Comparison of ENCODE assay signal across 18 mouse cellular contexts in the genomic region with DNA sequence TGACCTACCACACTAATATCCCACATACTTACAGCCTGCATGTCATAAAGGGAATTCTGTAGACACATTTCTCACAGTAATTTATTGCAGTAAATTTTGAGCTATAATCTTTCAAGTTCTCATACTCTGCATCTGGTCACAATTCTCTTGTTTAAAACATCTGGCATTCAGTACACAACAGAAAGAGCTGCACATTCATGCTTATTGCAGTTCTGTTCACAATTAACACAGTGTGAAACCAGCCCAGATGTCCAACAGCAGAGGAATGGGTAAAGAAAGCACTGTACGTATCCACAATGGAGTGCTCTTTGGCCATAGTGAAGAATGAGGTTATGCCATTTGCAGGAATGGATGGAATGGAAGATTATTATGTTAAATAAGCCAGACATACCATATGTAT.
"Had no signal": no experiment of that assay in that cellular context is flagged by ENCODE, and none has a peak within 500 bp of the region (broad histone marks: within the 10 kb centered on the region; RNA-seq: fewer than 3 reads in every experiment).

No protein-coding gene starts in this region.

- H3K4me1 ChIP-seq: neural tube, embryonic 13.5 days; stomach, embryonic 15.5 days had no signal

- H3K27ac ChIP-seq: liver, embryonic 13.5 days; macrophage; midbrain, embryonic 12.5 days; neural tube, embryonic 13.5 days; stomach, embryonic 15.5 days had no signal

- H3K9me3 ChIP-seq: liver, embryonic 13.5 days; midbrain, embryonic 12.5 days; neural tube, embryonic 13.5 days; stomach, embryonic 15.5 days had no signal

- H3K4me3 ChIP-seq: liver, embryonic 13.5 days; midbrain, embryonic 12.5 days; myocyte; neural tube, embryonic 13.5 days; stomach, embryonic 15.5 days had no signal

- H3K4me2 ChIP-seq: liver, embryonic 13.5 days; lung, embryonic 14.5 days; midbrain, embryonic 12.5 days; neural tube, embryonic 13.5 days; stomach, embryonic 15.5 days had no signal

- DNase-seq: kidney, adult 11 months; kidney, adult 8-10 months; kidney, postnatal 14 days; kidney, postnatal 4 days; left cerebral cortex, postnatal 4 days; liver, embryonic 13.5 days; lung, embryonic 14.5 days; right cerebral cortex, adult 18-20 months; right cerebral cortex, postnatal 25 days; spleen, adult 18-20 months; thymus, postnatal 25 days had no signal

- ATAC-seq: lung, postnatal 0 days; midbrain, embryonic 16.5 days had no signal

- H3K9ac ChIP-seq: liver, embryonic 13.5 days; lung, embryonic 14.5 days; midbrain, embryonic 12.5 days; neural tube, embryonic 13.5 days; stomach, embryonic 15.5 days had no signal

- H3K36me3 ChIP-seq: liver, embryonic 13.5 days; midbrain, embryonic 12.5 days; neural tube, embryonic 13.5 days; stomach, embryonic 15.5 days had no signal

- H3K27me3 ChIP-seq: liver, embryonic 13.5 days; midbrain, embryonic 12.5 days; neural tube, embryonic 13.5 days; stomach, embryonic 15.5 days had no signal
